Mouse (Mus musculus): ENCODE results near the gene Tbl1x.
A peak's percentile ranks its signal among the peaks of the same experiment; 100 is the strongest.

- TF ChIP-seq CTCF (IDR thresholded peaks at IDR 0.05; ENCODE audit: low read depth) = no peak
- TF ChIP-seq EP300 (IDR thresholded peaks at IDR 0.05; ENCODE audit: low read depth) = peak; percentile 41; the same call in 1 of the 2 replicates
Measured at GRCm38 (mm10) chrX:77579964-77580363, 69.2 kb downstream of the Tbl1x start.
